Mouse (Mus musculus) thymus, postnatal 25 days (tissue): ENCODE data around the gene Prm3.

Experiments used
- DNase-seq: peaks from one replicate; pipeline ENCODE4 v3.0.0; 2022

The Prm3 gene

DNA sequence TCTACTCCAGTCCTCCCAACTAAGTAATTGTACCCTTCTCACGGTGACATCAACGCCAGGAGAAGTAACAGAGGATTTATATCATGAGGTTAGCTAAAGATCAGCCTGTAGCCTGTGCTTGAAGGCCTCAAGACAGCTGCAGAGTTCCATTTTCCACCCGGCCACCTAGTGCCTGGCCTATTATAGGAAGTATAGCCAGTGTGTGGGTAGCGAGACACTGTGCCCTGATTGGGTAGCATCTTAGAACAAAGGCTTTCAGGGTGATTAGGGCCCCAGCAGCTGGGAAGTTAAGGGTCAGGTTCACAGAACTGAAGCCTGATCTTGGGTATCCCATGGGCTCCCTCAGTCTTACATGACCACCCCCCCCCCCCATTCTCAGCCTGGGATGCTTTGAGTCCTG lies 1.8 kb downstream of the Prm3 start:
- DNase-seq = no peak

- peak; percentile 73 for DNase-seq
Measured at GRCm38 (mm10) chr16:10788271-10788670, 2.4 kb downstream of the Prm3 start, which contains the start of gene Tnp2. Tnp2 (minus strand) TSS chr16:10788660.

DNA sequence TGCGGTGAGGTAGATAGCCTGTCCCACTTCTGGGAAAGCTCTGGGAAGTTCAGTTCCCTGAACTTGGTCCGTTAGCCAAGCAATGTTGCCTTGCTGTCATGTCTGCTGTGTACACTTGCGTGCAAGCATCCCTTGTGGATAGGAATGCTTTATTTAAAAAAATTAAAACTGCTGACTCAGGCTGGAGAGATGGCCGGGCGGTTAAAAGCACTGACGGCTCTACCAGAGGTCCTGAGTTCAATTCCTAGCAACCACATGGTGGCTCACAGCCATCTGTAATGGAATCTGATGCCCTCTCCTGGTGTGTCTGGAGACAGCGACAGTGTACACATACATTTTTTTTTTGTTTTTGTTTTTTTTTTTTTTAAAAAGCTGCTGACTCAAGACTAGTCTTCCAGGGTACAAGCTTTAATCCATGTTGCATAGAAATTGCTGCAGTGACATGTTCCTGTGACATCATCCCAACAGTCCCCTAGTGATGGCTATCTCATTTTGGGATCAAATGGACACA lies 3.1 kb downstream of the Prm3 start:
- no peak for DNase-seq

- no peak for DNase-seq
Measured at GRCm38 (mm10) chr16:10786782-10787547, 3.7 kb downstream of the Prm3 start.

GRCm38 (mm10) chr16:10786288-10786687 lies 4.4 kb downstream of the Prm3 start:
- peak; percentile 91 for DNase-seq

GRCm38 (mm10) chr16:10785371-10786231 lies 5.1 kb downstream of the Prm3 start, which contains the start of gene Socs1:
Socs1 (minus strand) TSS chr16:10785536.
- DNase-seq = peak; percentile 97

- DNase-seq = peak; percentile 99
Measured at GRCm38 (mm10) chr16:10784793-10785370, 5.8 kb downstream of the Prm3 start.

DNA sequence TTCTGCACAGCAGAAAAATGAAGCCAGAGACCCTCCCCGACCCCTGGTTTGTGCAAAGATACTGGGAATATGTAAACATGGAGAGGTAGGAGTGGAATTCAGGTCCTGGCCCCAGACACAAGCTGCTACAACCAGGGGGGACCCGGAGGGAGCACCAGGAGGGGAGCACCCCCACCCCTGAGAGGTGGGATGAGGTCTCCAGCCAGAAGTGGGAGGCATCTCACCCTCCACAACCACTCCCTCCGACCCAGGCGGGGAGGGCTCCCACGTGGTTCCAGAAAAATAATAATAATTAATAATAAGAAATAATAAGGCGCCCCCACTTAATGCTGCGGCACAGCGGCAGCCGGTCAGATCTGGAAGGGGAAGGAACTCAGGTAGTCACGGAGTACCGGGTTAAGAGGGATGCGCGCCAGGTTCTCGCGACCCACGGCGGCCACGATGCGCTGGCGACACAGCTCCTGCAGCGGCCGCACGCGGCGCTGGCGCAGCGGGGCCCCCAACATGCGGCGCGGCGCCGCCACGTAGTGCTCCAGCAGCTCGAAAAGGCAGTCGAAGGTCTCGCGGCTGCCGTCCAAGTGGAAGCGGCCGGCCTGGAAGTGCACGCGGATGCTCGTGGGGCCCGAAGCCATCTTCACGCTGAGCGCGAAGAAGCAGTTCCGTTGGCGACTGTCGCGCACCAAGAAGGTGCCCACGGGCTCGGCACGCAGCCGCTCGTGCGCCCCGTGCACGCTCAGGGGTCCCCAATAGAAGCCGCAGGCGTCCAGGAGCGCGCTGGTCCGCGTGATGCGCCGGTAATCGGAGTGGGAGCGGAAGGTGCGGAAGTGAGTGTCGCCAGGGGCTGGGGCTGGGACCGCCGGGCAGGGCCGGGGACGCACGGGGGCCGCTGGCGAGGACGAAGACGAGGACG lies 6.6 kb downstream of the Prm3 start:
- DNase-seq = peak; percentile 51

- DNase-seq = no peak
Measured at GRCm38 (mm10) chr16:10783451-10783850, 7.3 kb downstream of the Prm3 start.

GRCm38 (mm10) chr16:10783152-10783434 lies 7.6 kb downstream of the Prm3 start:
- peak; percentile 44 for DNase-seq

- DNase-seq = peak; percentile 44
Measured at GRCm38 (mm10) chr16:10782377-10783151, 8.2 kb downstream of the Prm3 start.

- DNase-seq = peak; percentile 66
Measured at GRCm38 (mm10) chr16:10781862-10782371, 8.8 kb downstream of the Prm3 start.

GRCm38 (mm10) chr16:10780631-10781120 lies 10.0 kb downstream of the Prm3 start:
- peak; percentile 27 for DNase-seq

GRCm38 (mm10) chr16:10777579-10778160 lies 13.0 kb downstream of the Prm3 start:
- no peak for DNase-seq

DNA sequence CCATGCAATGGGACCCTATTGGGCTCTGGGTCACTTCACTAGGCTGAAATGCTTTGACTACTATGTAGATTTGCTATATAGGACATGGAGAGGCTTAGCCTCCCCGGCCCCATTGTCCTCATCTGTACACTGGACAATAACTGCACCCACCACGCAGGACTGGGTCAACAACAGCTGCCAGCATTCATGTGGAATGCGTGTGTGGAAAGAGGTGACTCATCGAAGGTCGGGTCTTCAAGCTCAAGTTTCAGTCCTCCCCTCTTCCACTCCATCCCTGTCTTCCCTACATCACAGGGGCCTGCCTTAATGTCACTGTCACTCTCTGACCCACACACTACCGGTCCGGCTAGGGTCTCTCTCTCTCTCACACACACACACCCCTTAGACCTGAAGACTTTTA lies 14.4 kb downstream of the Prm3 start:
- no peak for DNase-seq

DNA sequence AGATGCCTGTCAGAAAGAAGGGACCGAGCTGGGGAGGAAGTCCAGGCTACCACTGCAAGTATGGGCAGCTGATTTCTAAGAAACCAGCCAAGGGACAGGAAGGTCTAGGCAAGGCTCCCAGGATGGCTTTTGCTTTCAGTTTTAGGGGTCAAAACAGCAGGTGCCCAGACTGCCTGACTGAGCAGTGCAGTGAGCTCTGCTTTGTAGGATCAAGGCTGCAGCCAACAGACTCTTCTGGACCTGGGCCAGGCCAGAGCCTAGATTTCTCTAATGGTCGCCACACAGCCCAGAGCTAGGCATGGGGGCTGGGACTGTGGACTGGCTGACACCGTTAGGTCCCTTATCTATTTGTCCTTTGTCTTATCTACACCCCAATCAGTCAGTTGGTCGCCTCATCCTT lies 16.0 kb downstream of the Prm3 start:
- peak; percentile 22 for DNase-seq

DNA sequence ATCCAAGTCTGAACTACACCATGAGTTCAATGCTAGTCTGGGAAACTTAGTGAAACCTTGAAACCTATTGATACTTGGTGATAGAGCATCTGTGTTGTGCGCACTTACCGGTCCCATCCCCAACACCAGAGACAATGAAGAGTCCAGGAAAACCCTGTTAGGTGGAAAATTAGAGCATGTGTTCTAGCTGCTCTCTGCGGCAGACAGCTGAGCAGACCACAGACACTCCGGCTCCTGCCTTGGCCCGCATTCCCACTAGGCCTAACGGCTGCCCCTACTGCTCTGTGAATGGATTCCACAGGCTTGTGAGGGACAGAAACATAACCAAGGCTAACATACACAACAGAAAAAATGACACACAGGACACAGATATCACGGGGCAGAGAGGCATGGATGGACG lies 17.2 kb downstream of the Prm3 start:
- no peak for DNase-seq

DNA sequence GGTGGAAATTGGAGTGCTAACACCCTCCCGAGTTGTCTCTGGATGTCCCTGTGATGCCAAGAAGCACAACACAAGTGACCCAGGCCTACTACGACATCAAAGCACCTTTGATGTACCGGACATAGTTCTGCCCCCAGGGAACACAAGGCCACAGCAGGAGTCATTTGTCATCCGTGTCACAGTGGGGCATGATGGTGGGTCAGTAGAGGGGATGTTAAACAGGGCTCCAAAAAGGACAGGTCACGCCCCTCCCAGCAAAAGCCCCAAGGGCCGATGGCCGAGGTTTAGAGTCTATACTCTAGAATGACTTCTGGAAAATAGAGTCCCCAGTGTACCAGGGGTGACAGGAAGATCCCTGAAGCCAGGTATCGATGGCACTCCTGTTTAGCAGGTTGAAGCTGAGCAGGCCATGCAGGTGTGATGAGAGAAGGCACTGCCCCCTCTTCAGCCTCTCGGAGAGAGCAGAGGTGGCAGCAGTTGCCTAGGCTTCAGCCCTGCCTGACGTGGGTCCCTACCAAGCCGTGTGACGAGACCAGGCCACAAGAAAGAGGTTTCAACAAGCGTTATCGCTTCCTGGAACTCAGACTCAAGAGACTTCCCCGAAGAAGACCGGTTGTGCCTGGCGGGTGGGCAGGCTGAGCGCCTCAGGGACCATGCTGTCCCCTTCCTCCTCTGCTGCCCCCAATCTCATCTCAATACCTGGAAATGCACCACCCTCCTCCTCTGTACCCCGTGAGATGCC lies 18.8 kb downstream of the Prm3 start:
- peak; percentile 80 for DNase-seq

GRCm38 (mm10) chr16:10770531-10771325 lies 20.0 kb downstream of the Prm3 start:
- peak; percentile 45 for DNase-seq
